Mouse (Mus musculus): Measurements from ENCODE around the gene Lgr4.

DNA sequence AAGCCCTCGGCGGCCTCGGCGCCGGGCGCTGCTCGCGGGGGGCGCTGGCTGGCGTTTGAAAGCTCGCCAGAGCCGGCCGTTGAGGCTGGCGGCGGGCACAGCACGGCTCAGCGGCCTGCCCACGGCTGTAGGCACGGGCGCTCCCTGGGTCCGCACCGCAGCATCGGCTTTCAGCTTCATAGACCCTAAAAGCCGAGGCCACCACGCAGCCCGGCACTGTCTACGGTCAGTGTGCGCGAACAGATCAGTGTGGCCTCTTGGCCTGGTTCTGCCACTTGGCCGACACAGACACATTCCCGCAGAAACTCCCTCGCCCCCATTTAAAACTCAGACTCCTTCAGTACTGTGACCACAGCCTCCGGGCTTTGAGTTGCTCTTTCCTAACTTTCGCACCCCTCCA lies 26.4 kb upstream of the Lgr4 start:
- no peak for TF ChIP-seq CTCF (IDR thresholded peaks at IDR 0.05; ENCODE audit: low read depth)
- TF ChIP-seq EP300 (IDR thresholded peaks at IDR 0.05; ENCODE audit: low read depth), result no peak
